Mouse (Mus musculus) forebrain, embryonic 15.5 days (tissue): ENCODE data around the gene Dcaf15. TPM values are rescaled to one million over a fixed set of nuclear protein-coding genes. Genes with fewer than 3 reads are reported as not detected.

ENCODE experiments used
- ATAC-seq: fragments of 200-750 bp; cut with Nextera tagmentation; replicated peaks from 2 replicates; pipeline ENCODE4 v1.8.0; 2017; ENCODE audit warnings: mild to moderate bottlenecking, moderate TSS enrichment, moderate library complexity
- H3K27ac ChIP-seq: fragments of 300-500 bp; sonication (generic); replicated peaks from 2 replicates; pipeline ENCODE4 v1.5.1; 2015; ENCODE audit warnings: mild to moderate bottlenecking, inconsistent platforms
- H3K27me3 ChIP-seq: fragments of 300-500 bp; sonication (generic); 2 replicates; pipeline ENCODE4 v1.6.1; 2015; ENCODE audit warnings: inconsistent platforms
- H3K36me3 ChIP-seq: fragments of 300-500 bp; sonication (generic); 2 replicates; pipeline ENCODE4 v1.6.1; 2015; ENCODE audit warnings: mild to moderate bottlenecking, inconsistent platforms
- H3K4me1 ChIP-seq: fragments of 300-500 bp; sonication (generic); 2 replicates; pipeline ENCODE4 v1.6.1; 2015; ENCODE audit warnings: inconsistent platforms
- H3K4me2 ChIP-seq: fragments of 300-500 bp; sonication (generic); replicated peaks from 2 replicates; pipeline ENCODE4 v1.6.1; 2015; ENCODE audit warnings: mild to moderate bottlenecking, inconsistent platforms
- H3K4me3 ChIP-seq: fragments of 300-500 bp; sonication (generic); 2 replicates; pipeline ENCODE4 v1.5.1; 2015; ENCODE audit warnings: mild to moderate bottlenecking, inconsistent platforms
- H3K9ac ChIP-seq: fragments of 300-500 bp; sonication (generic); replicated peaks from 2 replicates; pipeline ENCODE4 v1.6.1; 2015; ENCODE audit warnings: mild to moderate bottlenecking, inconsistent platforms
- H3K9me3 ChIP-seq: fragments of 300-500 bp; sonication (generic); 2 replicates; pipeline ENCODE4 v1.6.1; 2016; ENCODE audit warnings: inconsistent platforms
- WGBS: fragments of 180-500 bp; shearing (Covaris S2); methylation state at CpG from one replicate; pipeline ENCODE4 v1.1.7; 2015; ENCODE audit warnings: mixed read lengths; 5-methylcytosine and 5-hydroxymethylcytosine counted together
- polyA plus RNA-seq: library from polyadenylated mRNA; unstranded; fragments of >200 nt; fragmentation: Nextera tagmentation; extraction: Ambion mirVana; gene quantifications from 2 replicates; pipeline ENCODE4 v1.2.1, GENCODE M21; 2015

The Dcaf15 gene
- polyA plus RNA-seq = 17.8 and 19.3 TPM in 2 replicates

GRCm38 (mm10) chr8:84104697-84105609 is at the start of gene Dcaf15:
Gene Dcaf15 (minus strand): TSS chr8:84104768.
- ATAC-seq = peak; percentile 97

GRCm38 (mm10) chr8:84149181-84149580 is 44.6 kb upstream of the Dcaf15 start:
- H3K9me3 ChIP-seq = no peaks in the 10 kb centered on the region
- no peak overlapping the region for H3K9ac ChIP-seq
- peaks cover 24% of the 10 kb centered on the region for H3K4me1 ChIP-seq
- no peak overlapping the region for H3K4me3 ChIP-seq
- WGBS = 82% methylated on average over 3 of the region's 3 CpGs
- 0 out of 2 replicates have a peak, but pooled peaks cover 3% of the 10 kb centered on the region for H3K36me3 ChIP-seq
- no peaks in the 10 kb centered on the region for H3K27me3 ChIP-seq
- no peak for ATAC-seq
- no peak overlapping the region for H3K27ac ChIP-seq
- H3K4me2 ChIP-seq = no peak overlapping the region

More at GRCm38 (mm10) chr8:84104697-84105609, at the start of gene Dcaf15:
- no peaks in the 10 kb centered on the region for H3K27me3 ChIP-seq
- no peaks in the 10 kb centered on the region for H3K9me3 ChIP-seq
- 6% methylated on average over 42 of the region's 42 CpGs for WGBS
- H3K27ac ChIP-seq = peak within 1 kb of the TSS; percentile 92
- H3K36me3 ChIP-seq = peaks cover 9% of the 10 kb centered on the region; the same call in 1 of the 2 replicates
- H3K4me3 ChIP-seq = peak within 1 kb of the TSS; percentile 68
- peaks cover 31% of the 10 kb centered on the region for H3K4me1 ChIP-seq
- peak within 1 kb of the TSS; percentile 76 for H3K9ac ChIP-seq
- H3K4me2 ChIP-seq = peak within 1 kb of the TSS; percentile 77

GRCm38 (mm10) chr8:84148531-84148850 is 43.9 kb upstream of the Dcaf15 start:
- Histone ChIP-seq H3K36me3 (peaks cover 10% of the 10 kb centered on the region), H3K9me3 (no peaks in the 10 kb centered on the region), H3K4me1 (peaks cover 24% of the 10 kb centered on the region), H3K9ac (peak overlapping the region; percentile 67; the same call in 1 of the 2 replicates), H3K27me3 (no peaks in the 10 kb centered on the region), H3K27ac (no peak overlapping the region), H3K4me3 (peak overlapping the region; percentile 73), H3K4me2 (peak overlapping the region; percentile 93)
- no peak for ATAC-seq
- 84% methylated on average over 5 of the region's 5 CpGs for WGBS

- Histone ChIP-seq H3K4me3 (peak within 1 kb of the TSS; percentile 73), H3K27me3 (no peaks in the 10 kb centered on the region), H3K9ac (peak within 1 kb of the TSS; percentile 67), H3K9me3 (no peaks in the 10 kb centered on the region), H3K36me3 (peaks cover 15% of the 10 kb centered on the region), H3K4me1 (peaks cover 24% of the 10 kb centered on the region), H3K27ac (0 out of 2 replicates have a peak within 1 kb of the TSS, but pooled peaks have one; percentile 11), H3K4me2 (peak within 1 kb of the TSS; percentile 93)
- peak; percentile 96 for ATAC-seq
- WGBS = 16% methylated on average over 49 of the region's 49 CpGs
Observed at GRCm38 (mm10) chr8:84147769-84148530, 43.4 kb upstream of the Dcaf15 start, which contains the start of the genes Cc2d1a and 4930432K21Rik. Gene Cc2d1a (minus strand): TSS chr8:84147936. Gene 4930432K21Rik (plus strand): TSS chr8:84148025.

GRCm38 (mm10) chr8:84147324-84147766 is 42.8 kb upstream of the Dcaf15 start:
- Histone ChIP-seq H3K27ac (no peak overlapping the region), H3K36me3 (peaks cover 21% of the 10 kb centered on the region), H3K9ac (peak overlapping the region; percentile 67), H3K27me3 (no peaks in the 10 kb centered on the region), H3K4me3 (peak overlapping the region; percentile 73), H3K4me1 (peaks cover 24% of the 10 kb centered on the region), H3K4me2 (peak overlapping the region; percentile 93), H3K9me3 (no peaks in the 10 kb centered on the region)
- 8% methylated on average over 14 of the region's 14 CpGs for WGBS
- peak; percentile 56 for ATAC-seq

GRCm38 (mm10) chr8:84144636-84145245 is 40.2 kb upstream of the Dcaf15 start:
- Histone ChIP-seq H3K9ac (no peak overlapping the region), H3K4me2 (no peak overlapping the region), H3K9me3 (no peaks in the 10 kb centered on the region), H3K36me3 (peaks cover 40% of the 10 kb centered on the region), H3K4me1 (peaks cover 24% of the 10 kb centered on the region), H3K27ac (no peak overlapping the region), H3K4me3 (no peak overlapping the region), H3K27me3 (no peaks in the 10 kb centered on the region)
- ATAC-seq = no peak
- 95% methylated on average over 8 of the region's 8 CpGs for WGBS

GRCm38 (mm10) chr8:84140838-84141237 is 36.3 kb upstream of the Dcaf15 start:
- peaks cover 78% of the 10 kb centered on the region for H3K36me3 ChIP-seq
- WGBS = 89% methylated on average over 4 of the region's 4 CpGs

GRCm38 (mm10) chr8:84137848-84138247 is 33.3 kb upstream of the Dcaf15 start:
- H3K9me3 ChIP-seq = no peaks in the 10 kb centered on the region
- no peaks in the 10 kb centered on the region for H3K27me3 ChIP-seq
- no peak overlapping the region for H3K4me3 ChIP-seq
- WGBS = 94% methylated on average over 3 of the region's 3 CpGs
- H3K4me2 ChIP-seq = no peak overlapping the region
- no peaks in the 10 kb centered on the region for H3K4me1 ChIP-seq
- peaks cover 95% of the 10 kb centered on the region for H3K36me3 ChIP-seq
- H3K9ac ChIP-seq = no peak overlapping the region
- ATAC-seq = no peak
- H3K27ac ChIP-seq = no peak overlapping the region

More at GRCm38 (mm10) chr8:84140838-84141237, 36.3 kb upstream of the Dcaf15 start:
- H3K4me2 ChIP-seq = no peak overlapping the region
- H3K9ac ChIP-seq = no peak overlapping the region
- no peak overlapping the region for H3K4me3 ChIP-seq
- no peak overlapping the region for H3K27ac ChIP-seq
- no peaks in the 10 kb centered on the region for H3K9me3 ChIP-seq
- no peaks in the 10 kb centered on the region for H3K27me3 ChIP-seq
- no peaks in the 10 kb centered on the region for H3K4me1 ChIP-seq
- no peak for ATAC-seq

- 88% methylated on average over 8 of the region's 8 CpGs for WGBS
- Histone ChIP-seq H3K4me2 (no peak overlapping the region), H3K9ac (no peak overlapping the region), H3K9me3 (no peaks in the 10 kb centered on the region), H3K27ac (no peak overlapping the region), H3K36me3 (peaks cover 45% of the 10 kb centered on the region), H3K4me1 (0 out of 2 replicates have a peak, but pooled peaks cover 5% of the 10 kb centered on the region), H3K4me3 (no peak overlapping the region), H3K27me3 (no peaks in the 10 kb centered on the region)
- no peak for ATAC-seq
Observed at GRCm38 (mm10) chr8:84132225-84132624, 27.7 kb upstream of the Dcaf15 start.

GRCm38 (mm10) chr8:84130806-84131205 is 26.2 kb upstream of the Dcaf15 start:
- Histone ChIP-seq H3K27ac (no peak overlapping the region), H3K27me3 (no peaks in the 10 kb centered on the region), H3K4me1 (0 out of 2 replicates have a peak, but pooled peaks cover 5% of the 10 kb centered on the region), H3K4me2 (no peak overlapping the region), H3K9me3 (no peaks in the 10 kb centered on the region), H3K36me3 (peaks cover 32% of the 10 kb centered on the region), H3K9ac (no peak overlapping the region), H3K4me3 (no peak overlapping the region)
- WGBS = 48% methylated on average over 30 of the region's 30 CpGs
- no peak for ATAC-seq

GRCm38 (mm10) chr8:84128277-84128676 is 23.7 kb upstream of the Dcaf15 start:
- H3K27ac ChIP-seq = no peak overlapping the region
- no peak overlapping the region for H3K4me3 ChIP-seq
- no peaks in the 10 kb centered on the region for H3K9me3 ChIP-seq
- H3K4me2 ChIP-seq = no peak overlapping the region
- no peaks in the 10 kb centered on the region for H3K27me3 ChIP-seq
- H3K9ac ChIP-seq = no peak overlapping the region
- WGBS = 72% methylated on average over 8 of the region's 8 CpGs
- ATAC-seq = no peak; the same call in 1 of the 2 replicates
- H3K4me1 ChIP-seq = 0 out of 2 replicates have a peak, but pooled peaks cover 5% of the 10 kb centered on the region
- peaks cover 6% of the 10 kb centered on the region; the same call in 1 of the 2 replicates for H3K36me3 ChIP-seq
